Mouse (Mus musculus) liver, embryonic 16.5 days (tissue): ENCODE measurements around the gene Wdr95. TPM values are rescaled to one million over a fixed set of nuclear protein-coding genes. Genes with fewer than 3 reads are reported as not detected.

ENCODE experiments used
- ATAC-seq: fragments of 200-750 bp; cut with Nextera tagmentation; 2 replicates; pipeline ENCODE4 v1.8.0; 2017; ENCODE audit warnings: low read depth, mild to moderate bottlenecking, moderate number of reproducible peaks, moderate library complexity
- H3K27ac ChIP-seq: fragments of 300-500 bp; sonication (generic); 2 replicates; pipeline ENCODE4 v1.5.1; 2014; ENCODE audit warnings: mild to moderate bottlenecking, low read length
- H3K27me3 ChIP-seq: fragments of 300-500 bp; sonication (generic); 2 replicates; pipeline ENCODE4 v1.6.1; 2014; ENCODE audit warnings: low read depth, low read length, mixed read lengths; ENCODE audit not compliant: control insufficient read depth, insufficient read depth
- H3K36me3 ChIP-seq: fragments of 300-500 bp; sonication (generic); 2 replicates; pipeline ENCODE4 v1.6.1; 2014; ENCODE audit warnings: mild to moderate bottlenecking; ENCODE audit not compliant: control insufficient read depth, insufficient read depth
- H3K4me1 ChIP-seq: fragments of 300-500 bp; sonication (generic); 2 replicates; pipeline ENCODE4 v1.6.1; 2014; ENCODE audit warnings: low read depth, low read length, mixed read lengths; ENCODE audit not compliant: control insufficient read depth
- H3K4me2 ChIP-seq: fragments of 300-500 bp; sonication (generic); 2 replicates; pipeline ENCODE4 v1.6.1; 2014; ENCODE audit warnings: low read depth, low read length, mixed read lengths
- H3K4me3 ChIP-seq: fragments of 300-500 bp; sonication (generic); 2 replicates; pipeline ENCODE4 v1.5.1; 2014; ENCODE audit warnings: low read depth, mild to moderate bottlenecking, low read length
- H3K9ac ChIP-seq: fragments of 300-500 bp; sonication (generic); 2 replicates; pipeline ENCODE4 v1.6.1; 2014; ENCODE audit warnings: low read depth, low read length
- H3K9me3 ChIP-seq: fragments of 300-500 bp; sonication (generic); replicated peaks from 2 replicates; pipeline ENCODE4 v1.6.1; 2016; ENCODE audit warnings: low read length; ENCODE audit not compliant: control insufficient read depth
- WGBS: fragments of 180-500 bp; shearing (Covaris S2); extraction: QIAGEN DNeasy Blood & Tissue Kit; methylation state at CpG from one replicate; pipeline ENCODE4 v1.1.7; 2014; ENCODE audit not compliant: insufficient replicate concordance; 5-methylcytosine and 5-hydroxymethylcytosine counted together
- polyA plus RNA-seq: library from polyadenylated mRNA; unstranded; fragments of >200 nt; fragmentation: Nextera tagmentation; extraction: Ambion mirVana; gene quantifications from 2 replicates; pipeline ENCODE4 v1.2.1, GENCODE M21; 2015

The Wdr95 gene
- polyA plus RNA-seq, 1 experiment from 2014 or later: not detected

DNA sequence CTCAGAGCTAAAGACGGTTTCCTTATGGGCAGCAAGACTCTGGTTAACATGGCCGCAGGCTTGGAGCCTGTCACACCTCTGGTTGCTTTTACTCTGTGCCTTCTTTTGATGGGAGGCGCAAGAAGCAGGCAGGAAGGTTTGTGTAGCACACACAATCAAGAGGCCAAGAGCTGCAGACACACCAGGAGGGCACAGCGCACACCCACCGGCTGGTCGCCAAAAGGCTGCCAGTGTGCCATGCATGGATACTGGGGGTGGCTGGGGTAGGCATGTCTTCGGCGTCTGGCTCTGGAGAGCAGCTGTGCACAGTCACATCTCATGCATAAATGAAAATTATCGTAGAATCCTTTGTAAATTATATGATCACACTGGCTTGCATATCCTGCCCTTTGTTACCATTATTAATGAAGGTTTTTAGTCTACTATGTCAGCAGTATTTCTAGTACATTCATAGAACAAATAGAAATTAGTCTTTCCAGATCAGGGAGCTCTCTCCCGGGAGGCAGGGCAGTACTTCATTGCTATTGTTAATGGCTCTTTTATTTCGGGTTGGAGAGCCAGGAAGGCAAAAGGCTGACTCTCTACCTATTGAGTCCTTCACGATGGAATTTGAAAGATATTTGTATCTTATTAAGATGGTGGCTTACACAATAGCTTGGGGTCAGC lies 31.9 kb upstream of the Wdr95 start:
- Histone ChIP-seq H3K27ac (no peak overlapping the region), H3K4me3 (no peak overlapping the region), H3K4me1 (no peaks in the 10 kb centered on the region), H3K9me3 (no peaks in the 10 kb centered on the region), H3K27me3 (no peaks in the 10 kb centered on the region), H3K4me2 (no peak overlapping the region), H3K9ac (no peak overlapping the region), H3K36me3 (no peaks in the 10 kb centered on the region)
- 64% methylated on average over 12 of the region's 12 CpGs for WGBS
- ATAC-seq: no peak

DNA sequence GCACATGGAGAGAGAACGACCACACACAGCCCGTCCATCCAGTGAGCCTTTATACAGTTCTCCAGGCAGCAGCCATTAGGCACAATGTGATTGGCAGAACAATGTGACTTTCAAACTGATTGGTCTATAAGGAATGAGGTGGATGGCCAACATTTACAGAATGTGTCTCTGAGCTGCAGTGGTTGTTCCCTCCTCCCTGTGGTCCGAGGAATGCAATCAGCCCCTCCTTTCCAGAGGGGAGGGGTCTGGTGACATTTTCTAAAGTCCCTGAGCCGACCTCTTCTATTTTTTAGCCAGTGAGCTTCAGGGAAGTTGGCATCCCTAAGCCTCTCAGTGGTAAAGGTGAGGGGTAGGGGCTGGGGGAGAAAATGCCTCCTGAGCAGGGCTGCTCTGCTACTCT lies 28.5 kb upstream of the Wdr95 start:
- Histone ChIP-seq H3K9ac (no peak overlapping the region), H3K27ac (no peak overlapping the region), H3K4me3 (no peak overlapping the region), H3K4me1 (no peaks in the 10 kb centered on the region), H3K27me3 (no peaks in the 10 kb centered on the region), H3K36me3 (no peaks in the 10 kb centered on the region), H3K9me3 (no peaks in the 10 kb centered on the region), H3K4me2 (no peak overlapping the region)
- no peak for ATAC-seq
- WGBS: 40% methylated on average over 4 of the region's 4 CpGs

DNA sequence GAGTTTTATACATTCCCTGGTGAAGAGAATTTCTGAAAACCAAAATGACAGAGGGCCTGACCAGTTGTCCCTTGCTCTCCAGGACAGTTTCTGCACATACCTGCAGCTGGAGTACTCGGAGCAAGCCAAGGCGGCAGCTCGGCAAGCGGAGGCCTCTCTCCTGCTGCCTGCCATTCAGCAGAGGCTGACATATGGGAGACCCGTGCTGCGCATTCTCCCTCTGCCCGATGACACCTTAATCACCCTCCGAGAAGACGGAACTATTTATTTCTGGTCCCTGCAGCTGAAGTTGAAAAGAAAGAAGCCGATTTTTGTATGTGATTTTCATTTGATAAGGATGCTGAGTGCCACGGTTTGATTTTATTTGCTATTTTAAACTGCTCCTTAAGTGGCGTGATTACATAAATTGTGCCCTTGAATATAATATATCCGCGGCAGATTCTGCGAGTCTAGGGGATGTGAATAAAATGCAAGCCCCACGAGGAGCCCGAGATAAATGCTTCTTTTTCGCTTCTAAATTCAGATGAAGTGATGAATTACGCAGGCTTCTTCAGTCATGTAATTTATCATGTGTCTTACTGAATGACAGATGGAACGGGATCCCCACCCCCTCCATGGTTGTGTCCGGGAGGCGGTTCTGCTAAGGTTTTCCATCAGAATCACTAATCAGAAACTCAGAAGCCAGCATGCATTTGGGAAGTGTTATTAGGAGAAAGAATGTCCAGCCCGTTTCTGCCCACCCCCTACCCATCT lies 24.9 kb upstream of the Wdr95 start:
- Histone ChIP-seq H3K4me1 (no peaks in the 10 kb centered on the region), H3K9me3 (no peaks in the 10 kb centered on the region), H3K4me2 (no peak overlapping the region), H3K27me3 (no peaks in the 10 kb centered on the region), H3K27ac (no peak overlapping the region), H3K4me3 (no peak overlapping the region), H3K36me3 (no peaks in the 10 kb centered on the region), H3K9ac (no peak overlapping the region)
- no peak for ATAC-seq
- 70% methylated on average over 23 of the region's 23 CpGs for WGBS

DNA sequence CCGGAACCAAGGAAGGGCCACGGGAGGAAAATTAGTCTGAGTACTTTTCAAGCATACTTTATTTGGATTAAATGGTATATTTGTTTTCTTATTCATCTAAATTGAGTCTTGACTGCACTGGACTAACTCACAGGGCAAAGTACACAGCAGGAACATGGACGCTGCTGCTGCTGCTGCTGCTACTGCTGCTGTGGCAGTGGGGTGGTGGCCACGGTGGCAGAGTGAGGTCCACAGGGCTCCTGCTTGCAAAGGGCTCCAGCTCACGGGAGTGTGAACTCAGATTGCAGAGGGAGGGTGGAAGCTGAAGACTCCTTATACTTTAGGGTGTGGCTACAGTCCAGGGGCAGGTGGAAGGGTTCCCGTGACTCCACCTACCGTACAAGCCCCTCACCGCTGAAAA lies 23.5 kb upstream of the Wdr95 start:
- ATAC-seq: no peak
- no peak overlapping the region for H3K4me3 ChIP-seq
- H3K36me3 ChIP-seq: no peaks in the 10 kb centered on the region
- no peak overlapping the region for H3K4me2 ChIP-seq
- no peaks in the 10 kb centered on the region for H3K4me1 ChIP-seq
- no peaks in the 10 kb centered on the region for H3K9me3 ChIP-seq
- WGBS: 66% methylated on average over 8 of the region's 8 CpGs
- H3K27me3 ChIP-seq: no peaks in the 10 kb centered on the region
- H3K9ac ChIP-seq: no peak overlapping the region
- H3K27ac ChIP-seq: no peak overlapping the region

DNA sequence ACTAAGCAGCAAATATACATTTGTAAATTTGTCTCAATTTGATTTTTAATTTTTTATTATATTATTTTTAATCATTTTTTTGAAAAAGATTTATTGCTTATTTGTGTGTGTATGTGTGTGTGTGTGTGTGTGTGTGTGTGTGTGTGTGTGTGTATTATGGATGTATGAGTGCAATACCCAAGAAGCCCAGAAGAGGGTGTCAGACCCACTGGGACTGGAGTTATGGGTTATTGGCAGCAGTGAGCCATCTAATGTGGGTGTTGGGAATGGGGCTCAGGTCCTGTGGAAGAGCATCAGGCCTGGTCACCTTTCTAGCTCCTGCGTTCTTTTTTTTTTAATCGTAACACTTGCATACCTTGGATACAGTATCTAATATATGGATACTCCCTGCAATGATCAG lies 22.4 kb upstream of the Wdr95 start:
- no peak overlapping the region for H3K4me3 ChIP-seq
- H3K9me3 ChIP-seq: no peaks in the 10 kb centered on the region
- H3K27me3 ChIP-seq: no peaks in the 10 kb centered on the region
- no peak for ATAC-seq
- no peak overlapping the region for H3K27ac ChIP-seq
- no peak overlapping the region for H3K9ac ChIP-seq
- no peaks in the 10 kb centered on the region for H3K36me3 ChIP-seq
- no peak overlapping the region for H3K4me2 ChIP-seq
- no peaks in the 10 kb centered on the region for H3K4me1 ChIP-seq
- 91% methylated on average over 2 of the region's 2 CpGs for WGBS

DNA sequence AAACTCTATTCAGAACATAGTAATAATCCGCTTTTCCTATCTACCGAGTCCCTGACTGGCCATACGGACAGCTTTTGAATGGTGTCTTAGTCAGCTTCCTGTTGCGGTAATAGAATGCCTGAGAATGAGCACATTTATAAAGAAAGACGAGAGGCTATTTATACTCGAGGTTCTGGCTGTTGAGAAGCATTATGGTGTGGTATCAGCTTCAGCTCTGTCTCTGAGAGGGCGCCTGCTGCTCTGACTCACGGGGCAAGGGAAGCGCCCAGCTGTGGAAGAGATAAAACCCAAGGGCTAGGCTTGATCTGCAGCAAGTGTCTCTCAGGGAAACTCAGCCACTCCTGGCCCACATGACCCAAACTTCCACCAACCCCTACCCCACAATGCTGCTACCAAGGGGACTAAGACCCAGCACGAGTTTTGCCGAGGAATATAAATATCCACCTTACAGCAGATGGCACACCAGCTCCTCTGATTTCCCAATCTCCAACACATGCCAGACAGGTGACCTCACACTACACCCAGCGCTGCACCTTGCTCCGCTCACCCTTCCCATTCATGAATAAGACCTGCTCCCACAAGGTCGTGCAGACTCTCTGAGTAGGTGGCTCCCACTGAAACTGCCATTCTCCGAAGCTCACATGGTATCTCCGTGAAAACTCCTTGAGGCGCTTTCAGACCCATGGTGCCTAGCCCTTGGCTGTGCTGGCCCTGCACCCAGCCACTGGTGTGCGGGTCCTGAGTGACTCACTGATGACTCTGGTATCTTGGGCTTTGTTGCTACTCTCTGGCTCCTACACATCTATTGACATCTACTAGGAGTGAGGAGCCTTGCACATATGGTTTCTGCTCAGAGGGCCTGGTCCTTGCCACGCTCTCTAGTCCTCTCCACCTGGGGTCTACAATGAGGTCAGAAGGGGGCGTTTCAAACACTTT lies 20.1 kb upstream of the Wdr95 start:
- H3K4me3 ChIP-seq: no peak overlapping the region
- WGBS: 50% methylated on average over 20 of the region's 20 CpGs
- H3K9ac ChIP-seq: no peak overlapping the region
- H3K27ac ChIP-seq: no peak overlapping the region
- no peak overlapping the region for H3K4me2 ChIP-seq
- H3K27me3 ChIP-seq: no peaks in the 10 kb centered on the region
- ATAC-seq: no peak
- H3K4me1 ChIP-seq: no peaks in the 10 kb centered on the region
- H3K36me3 ChIP-seq: no peaks in the 10 kb centered on the region
- no peaks in the 10 kb centered on the region for H3K9me3 ChIP-seq

DNA sequence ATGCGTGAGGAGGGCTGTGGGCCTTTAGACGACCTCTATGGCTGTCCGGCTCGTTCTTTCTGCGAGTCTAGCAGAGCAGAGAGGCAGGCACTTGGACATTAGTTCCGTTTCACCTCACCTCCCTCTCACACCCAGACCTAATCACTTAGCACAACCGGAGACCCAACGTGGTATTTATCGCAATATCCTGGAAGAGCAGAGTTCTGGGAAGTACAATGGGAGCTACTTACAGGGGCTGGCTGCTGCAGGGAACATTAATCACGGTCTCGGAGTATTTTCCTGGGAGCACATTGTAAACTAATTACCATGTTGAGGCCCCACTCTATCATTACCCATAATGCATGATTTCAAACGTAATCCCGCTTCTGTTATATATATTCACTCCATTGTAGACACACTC lies 18.2 kb upstream of the Wdr95 start:
- Histone ChIP-seq H3K27me3 (no peaks in the 10 kb centered on the region), H3K9ac (no peak overlapping the region), H3K27ac (no peak overlapping the region), H3K36me3 (no peaks in the 10 kb centered on the region), H3K9me3 (no peaks in the 10 kb centered on the region), H3K4me3 (no peak overlapping the region), H3K4me2 (no peak overlapping the region), H3K4me1 (no peaks in the 10 kb centered on the region)
- ATAC-seq: no peak
- WGBS: 72% methylated on average over 13 of the region's 13 CpGs

DNA sequence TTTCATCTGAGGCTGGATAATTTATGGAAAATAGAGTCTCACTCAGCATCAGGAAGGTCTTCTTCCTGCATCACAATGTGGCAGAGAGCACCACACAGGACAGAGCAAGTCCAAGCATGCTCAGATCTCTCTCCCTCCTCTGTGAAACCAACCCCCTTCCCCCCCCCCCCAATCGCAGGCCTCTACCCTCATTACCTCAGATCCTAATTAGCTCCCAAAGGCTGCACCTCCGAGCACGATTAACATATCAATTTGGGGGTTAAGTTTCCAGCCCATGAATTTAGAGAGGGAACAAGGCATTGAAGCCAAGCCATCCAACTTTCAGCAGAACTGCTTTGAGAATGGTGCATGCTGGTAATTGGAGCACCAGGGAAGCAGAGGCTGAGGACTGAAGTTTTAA lies 15.8 kb upstream of the Wdr95 start:
- Histone ChIP-seq H3K27ac (no peak overlapping the region), H3K9me3 (no peaks in the 10 kb centered on the region), H3K27me3 (no peaks in the 10 kb centered on the region), H3K36me3 (no peaks in the 10 kb centered on the region), H3K4me1 (no peaks in the 10 kb centered on the region), H3K4me2 (no peak overlapping the region), H3K4me3 (no peak overlapping the region), H3K9ac (no peak overlapping the region)
- 52% methylated on average over 3 of the region's 3 CpGs for WGBS
- no peak for ATAC-seq
